13 mouse cellular contexts compared by ENCODE assay signal in genomic region chr11:77193941-77194553, GRCm38 (mm10). TPM values are rescaled to one million over a fixed set of nuclear protein-coding genes. Genes with fewer than 3 reads are reported as not detected.
A peak's percentile ranks its signal among the peaks of the same experiment; 100 is the strongest.
DNase-seq lines count a peak whose midpoint lies in the region; ATAC-seq lines count a peak whose summit lies in the region.
"Had no signal": no experiment of that assay in that cellular context is flagged by ENCODE, and none has a peak within 500 bp of the region (broad histone marks: within the 10 kb centered on the region; RNA-seq: fewer than 3 reads in every experiment).

No protein-coding gene starts in this region.

- no peak overlapping the region for H3K4me2 ChIP-seq in hindbrain, embryonic 11.5 days (replicated peaks; ENCODE audit: low read depth, low read length)
- H3K4me2 ChIP-seq in hindbrain, embryonic 16.5 days (ENCODE audit: low read length), result no peak overlapping the region
- 0 out of 2 replicates have a peak overlapping the region, but pooled peaks have one; percentile 10 for H3K4me2 ChIP-seq in midbrain, embryonic 13.5 days (replicated peaks)

- H3K4me1 ChIP-seq in hindbrain, embryonic 11.5 days (replicated peaks; ENCODE audit: control insufficient read depth, insufficient read depth, low read length), result no peaks in the 10 kb centered on the region
- H3K4me1 ChIP-seq in hindbrain, embryonic 16.5 days (ENCODE audit: control insufficient read depth, insufficient read depth, low read depth, low read length), result no peaks in the 10 kb centered on the region
- H3K4me1 ChIP-seq in midbrain, embryonic 13.5 days (replicated peaks), result peaks cover 11% of the 10 kb centered on the region

- 46% methylated on average over 6 of the region's 6 CpGs for WGBS in hindbrain, embryonic 11.5 days
- 32% methylated on average over 6 of the region's 6 CpGs for WGBS in hindbrain, embryonic 16.5 days
- WGBS in midbrain, embryonic 13.5 days, result 10% methylated on average over 6 of the region's 6 CpGs

- ATAC-seq in hindbrain, embryonic 11.5 days (ENCODE audit: low FRiP score), result no peak
- ATAC-seq in hindbrain, embryonic 16.5 days, result no peak
- ATAC-seq in midbrain, embryonic 13.5 days, result peak; percentile 50; the same call in 1 of the 2 replicates
- no peak for ATAC-seq in granulocyte monocyte progenitor cell, adult 5-6 weeks (replicated peaks; ENCODE audit: poor library complexity, severe bottlenecking)
- no peak for ATAC-seq in activated CD4-positive, CD25-positive, alpha-beta regulatory T cell, adult 4 months
- ATAC-seq: hindbrain, postnatal 0 days had no signal

- no peaks in the 10 kb centered on the region for H3K9me3 ChIP-seq in hindbrain, embryonic 11.5 days (ENCODE audit: control insufficient read depth, low read length)
- no peaks in the 10 kb centered on the region for H3K9me3 ChIP-seq in hindbrain, embryonic 16.5 days (ENCODE audit: control insufficient read depth, low read length)
- H3K9me3 ChIP-seq in midbrain, embryonic 13.5 days, result no peaks in the 10 kb centered on the region

- DNase-seq in hindbrain, embryonic 11.5 days (ENCODE audit: low spot score), result peak; percentile 19
- DNase-seq in embryo, embryonic 9.5 days (ENCODE audit: extremely low spot score), result peak; percentile 47
- DNase-seq in kidney, adult 9 months, result peak; percentile 64
- no peak for DNase-seq in adrenal gland, adult 8-10 months
- DNase-seq: adrenal gland, postnatal 25 days; cerebellum, postnatal 10 days; left cerebral cortex, postnatal 4 days; thymus, adult 2 months had no signal

- H3K27ac ChIP-seq in hindbrain, embryonic 11.5 days (ENCODE audit: low read depth, low read length), result no peak overlapping the region
- no peak overlapping the region for H3K27ac ChIP-seq in hindbrain, embryonic 16.5 days (ENCODE audit: low read depth, low read length)
- no peak overlapping the region for H3K27ac ChIP-seq in midbrain, embryonic 13.5 days
- H3K27ac ChIP-seq: hindbrain, postnatal 0 days had no signal

- no peaks in the 10 kb centered on the region for H3K27me3 ChIP-seq in hindbrain, embryonic 11.5 days (ENCODE audit: control insufficient read depth, insufficient read depth, low read length)
- H3K27me3 ChIP-seq in hindbrain, embryonic 16.5 days (replicated peaks; ENCODE audit: control insufficient read depth, insufficient read depth, low read length), result no peaks in the 10 kb centered on the region
- peaks cover 46% of the 10 kb centered on the region for H3K27me3 ChIP-seq in midbrain, embryonic 13.5 days

- H3K36me3 ChIP-seq in hindbrain, embryonic 11.5 days (ENCODE audit: control insufficient read depth, insufficient read depth, low read length), result no peaks in the 10 kb centered on the region
- H3K36me3 ChIP-seq in hindbrain, embryonic 16.5 days (ENCODE audit: control insufficient read depth, insufficient read depth, low read length), result no peaks in the 10 kb centered on the region
- H3K36me3 ChIP-seq in midbrain, embryonic 13.5 days, result no peaks in the 10 kb centered on the region

- H3K4me3 ChIP-seq in hindbrain, embryonic 11.5 days (ENCODE audit: low read depth, low read length), result no peak overlapping the region
- H3K4me3 ChIP-seq in hindbrain, embryonic 16.5 days (ENCODE audit: low read length), result no peak overlapping the region
- H3K4me3 ChIP-seq in midbrain, embryonic 13.5 days (replicated peaks), result no peak overlapping the region

- H3K9ac ChIP-seq in hindbrain, embryonic 11.5 days (ENCODE audit: low read depth, low read length), result no peak overlapping the region
- no peak overlapping the region for H3K9ac ChIP-seq in hindbrain, embryonic 16.5 days (ENCODE audit: low read depth, low read length)
- no peak overlapping the region for H3K9ac ChIP-seq in midbrain, embryonic 13.5 days (replicated peaks)

RNA-seq across cellular contexts. Expression of gene Efcab5, which starts 5.3 kb away (rescaled TPM):
- 0.05 and 0.20 TPM in 2 replicates for polyA plus RNA-seq in hindbrain, embryonic 11.5 days (2014; fragmentation: Nextera tagmentation; extraction: Ambion mirVana)
- 0.51 and 0.56 TPM in 2 replicates for polyA plus RNA-seq in hindbrain, embryonic 16.5 days (2015; fragmentation: Nextera tagmentation; extraction: Ambion mirVana)
- polyA plus RNA-seq in midbrain, embryonic 13.5 days (2015; fragmentation: Nextera tagmentation; extraction: Ambion mirVana), result 0.73 and 1.1 TPM in 2 replicates
- total RNA-seq in adrenal gland, adult 8-10 months (2022), result under 1 TPM; 0.30 to 0.59 (median 0.32) TPM
- total RNA-seq in granulocyte monocyte progenitor cell, adult 5-6 weeks (2014; fragmentation: Nextera tagmentation), result 0.77 TPM in 1 of 2 replicates, not detected in the other
- 0.47 and 0.57 TPM in 2 replicates for total RNA-seq in granulocyte monocyte progenitor cell, adult 5-6 weeks (2017)
- polyA plus RNA-seq in activated CD4-positive, CD25-positive, alpha-beta regulatory T cell, adult 4 months (2017; shearing (Covaris generic)), result under 1 TPM; 0.07 to 0.23 TPM

RNA-seq across cellular contexts. Expression of gene Ssh2, which starts 22.0 kb away (rescaled TPM):
- polyA plus RNA-seq in hindbrain, embryonic 11.5 days (2014; fragmentation: Nextera tagmentation; extraction: Ambion mirVana), result 13.8 and 17.4 TPM in 2 replicates
- 13.8 and 17.7 TPM in 2 replicates for polyA plus RNA-seq in hindbrain, embryonic 16.5 days (2015; fragmentation: Nextera tagmentation; extraction: Ambion mirVana)
- 17.8 and 19.2 TPM in 2 replicates for polyA plus RNA-seq in midbrain, embryonic 13.5 days (2015; fragmentation: Nextera tagmentation; extraction: Ambion mirVana)
- total RNA-seq in adrenal gland, adult 8-10 months (2022), result 10 to 100 TPM; 14.8 to 23.1 (median 18.3) TPM
- total RNA-seq in granulocyte monocyte progenitor cell, adult 5-6 weeks (2014; fragmentation: Nextera tagmentation), result 26.6 and 28.7 TPM in 2 replicates
- total RNA-seq in granulocyte monocyte progenitor cell, adult 5-6 weeks (2017), result 14.4 and 14.7 TPM in 2 replicates
- polyA plus RNA-seq in activated CD4-positive, CD25-positive, alpha-beta regulatory T cell, adult 4 months (2017; shearing (Covaris generic)), result 10 to 100 TPM; 70.5 to 71.3 TPM
